Mouse (Mus musculus) liver, embryonic 11.5 days (tissue): Measurements from ENCODE around the gene Rbm38. TPM values are rescaled to one million over a fixed set of nuclear protein-coding genes. Genes with fewer than 3 reads are reported as not detected.
A peak's percentile ranks its signal among the peaks of the same experiment; 100 is the strongest.

Experiments used
- ATAC-seq: fragments of 200-750 bp; cut with Nextera tagmentation; replicated peaks from 2 replicates; pipeline ENCODE4 v1.8.0; 2017; ENCODE audit warnings: moderate number of reproducible peaks, mild to moderate bottlenecking, moderate TSS enrichment, moderate library complexity; ENCODE audit not compliant: low FRiP score
- DNase-seq: peaks from one replicate; pipeline ENCODE4 v3.0.0-alpha.2; 2017; ENCODE audit warnings: low spot score
- H3K27ac ChIP-seq: fragments of 300-500 bp; sonication (generic); 2 replicates; pipeline ENCODE4 v1.5.1; 2014; ENCODE audit warnings: mild to moderate bottlenecking, low read depth, low read length, control low read depth
- H3K27me3 ChIP-seq: fragments of 300-500 bp; sonication (generic); replicated peaks from 2 replicates; pipeline ENCODE4 v1.6.1; 2014; ENCODE audit warnings: low read length, mixed read lengths; ENCODE audit not compliant: control insufficient read depth, insufficient read depth
- H3K36me3 ChIP-seq: fragments of 300-500 bp; sonication (generic); 2 replicates; pipeline ENCODE4 v1.6.1; 2014; ENCODE audit warnings: mild to moderate bottlenecking, low read length, moderate library complexity, mixed read lengths; ENCODE audit not compliant: control insufficient read depth, insufficient read depth
- H3K4me1 ChIP-seq: fragments of 300-500 bp; sonication (generic); replicated peaks from 2 replicates; pipeline ENCODE4 v1.6.1; 2014; ENCODE audit warnings: low read length, mixed read lengths; ENCODE audit not compliant: control insufficient read depth, insufficient read depth
- H3K4me2 ChIP-seq: fragments of 300-500 bp; sonication (generic); 2 replicates; pipeline ENCODE4 v1.6.1; 2014; ENCODE audit warnings: mild to moderate bottlenecking, control low read depth, moderate library complexity
- H3K4me3 ChIP-seq: fragments of 300-500 bp; sonication (generic); 2 replicates; pipeline ENCODE4 v1.5.1; 2014; ENCODE audit warnings: low read depth, low read length, control low read depth
- H3K9ac ChIP-seq: fragments of 300-500 bp; sonication (generic); 2 replicates; pipeline ENCODE4 v1.6.1; 2014; ENCODE audit warnings: low read depth, low read length, control low read depth
- H3K9me3 ChIP-seq: fragments of 300-500 bp; sonication (generic); 2 replicates; pipeline ENCODE4 v1.6.1; 2016; ENCODE audit warnings: low read length, inconsistent platforms, mixed read lengths; ENCODE audit not compliant: control insufficient read depth
- WGBS: fragments of 180-500 bp; shearing (Covaris S2); extraction: QIAGEN DNeasy Blood & Tissue Kit; methylation state at CpG from one replicate; pipeline ENCODE4 v1.1.7; 2014; 5-methylcytosine and 5-hydroxymethylcytosine counted together
- polyA plus RNA-seq: library from polyadenylated mRNA; unstranded; fragments of >200 nt; fragmentation: Nextera tagmentation; extraction: Ambion mirVana; gene quantifications from 2 replicates; pipeline ENCODE4 v1.2.1, GENCODE M21; 2014

Rbm38 gene
- polyA plus RNA-seq, 1 experiment from 2014 or later: 209 TPM

GRCm38 (mm10) chr2:173082706-173083105 lies 62.4 kb downstream of the Rbm38 start:
- DNase-seq (no peak), ATAC-seq (no peak)
- no peak overlapping the region for H3K9ac ChIP-seq
- no peaks in the 10 kb centered on the region for H3K9me3 ChIP-seq
- no peak overlapping the region for H3K4me3 ChIP-seq
- no peaks in the 10 kb centered on the region for H3K36me3 ChIP-seq
- 76% methylated on average over 3 of the region's 3 CpGs for WGBS
- peaks cover 10% of the 10 kb centered on the region; the same call in 1 of the 2 replicates for H3K4me1 ChIP-seq
- H3K27me3 ChIP-seq: no peaks in the 10 kb centered on the region; the same call in 1 of the 2 replicates
- H3K4me2 ChIP-seq: no peak overlapping the region
- H3K27ac ChIP-seq: no peak overlapping the region

- no peak overlapping the region for H3K4me3 ChIP-seq
- no peaks in the 10 kb centered on the region for H3K9me3 ChIP-seq
- peak overlapping the region; percentile 54; the same call in 1 of the 2 replicates for H3K4me2 ChIP-seq
- H3K4me1 ChIP-seq: peaks cover 10% of the 10 kb centered on the region; the same call in 1 of the 2 replicates
- WGBS: 59% methylated on average over 9 of the region's 9 CpGs
- H3K9ac ChIP-seq: no peak overlapping the region
- ATAC-seq (0 out of 2 replicates have a peak, but pooled peaks have one; percentile 1), DNase-seq (no peak)
- H3K36me3 ChIP-seq: no peaks in the 10 kb centered on the region
- no peaks in the 10 kb centered on the region; the same call in 1 of the 2 replicates for H3K27me3 ChIP-seq
- no peak overlapping the region for H3K27ac ChIP-seq
Observed at GRCm38 (mm10) chr2:173083106-173083505, 62.8 kb downstream of the Rbm38 start.

GRCm38 (mm10) chr2:173083712-173084475 lies 63.6 kb downstream of the Rbm38 start:
- H3K4me1 ChIP-seq: peaks cover 10% of the 10 kb centered on the region; the same call in 1 of the 2 replicates
- ATAC-seq (peak; percentile 82), DNase-seq (peak; percentile 72)
- H3K4me2 ChIP-seq: peak overlapping the region; percentile 54
- WGBS: 16% methylated on average over 13 of the region's 13 CpGs
- H3K27ac ChIP-seq: no peak overlapping the region
- H3K9ac ChIP-seq: no peak overlapping the region
- no peak overlapping the region for H3K4me3 ChIP-seq
- H3K27me3 ChIP-seq: no peaks in the 10 kb centered on the region; the same call in 1 of the 2 replicates
- no peaks in the 10 kb centered on the region for H3K36me3 ChIP-seq
- no peaks in the 10 kb centered on the region for H3K9me3 ChIP-seq

Other genes starting within 250 kb of the Rbm38 start
- gene Bmp7, start 80.2 kb upstream of the Rbm38 start, polyA plus RNA-seq: 7.9 and 9.1 TPM in 2 replicates
- gene Spo11, start 42.8 kb upstream of the Rbm38 start, polyA plus RNA-seq: 0.13 TPM in 1 of 2 replicates, not detected in the other
- 172 and 181 TPM in 2 replicates for gene Rae1, start 20.4 kb upstream of the Rbm38 start, polyA plus RNA-seq
- gene Ctcfl, start 99.0 kb downstream of the Rbm38 start, polyA plus RNA-seq: 0.07 TPM in 1 of 2 replicates, not detected in the other
- 0.17 and 0.23 TPM in 2 replicates for gene Pck1, start 132.6 kb downstream of the Rbm38 start, polyA plus RNA-seq
- not detected in 2 replicates for gene Zbp1, start 198.4 kb downstream of the Rbm38 start, polyA plus RNA-seq